Mouse (Mus musculus) heart, embryonic 15.5 days (tissue): ENCODE data around the gene Rnf41. TPM values are rescaled to one million over a fixed set of nuclear protein-coding genes. Genes with fewer than 3 reads are reported as not detected.

Experiments
- ATAC-seq: fragments of 200-750 bp; cut with Nextera tagmentation; replicated peaks from 2 replicates; pipeline ENCODE4 v1.8.0; 2017; ENCODE audit warnings: low read depth, moderate TSS enrichment; ENCODE audit not compliant: insufficient number of reproducible peaks, insufficient read depth, low FRiP score
- H3K27ac ChIP-seq: fragments of 300-500 bp; sonication (generic); 2 replicates; pipeline ENCODE4 v1.5.1; 2015; ENCODE audit warnings: mild to moderate bottlenecking, inconsistent platforms
- H3K27me3 ChIP-seq: fragments of 300-500 bp; sonication (generic); 2 replicates; pipeline ENCODE4 v1.6.1; 2015; ENCODE audit warnings: inconsistent platforms
- H3K36me3 ChIP-seq: fragments of 300-500 bp; sonication (generic); 2 replicates; pipeline ENCODE4 v1.6.1; 2015; ENCODE audit warnings: mild to moderate bottlenecking, inconsistent platforms
- H3K4me1 ChIP-seq: fragments of 300-500 bp; sonication (generic); replicated peaks from 2 replicates; pipeline ENCODE4 v1.6.1; 2015; ENCODE audit warnings: inconsistent platforms
- H3K4me2 ChIP-seq: fragments of 300-500 bp; sonication (generic); 2 replicates; pipeline ENCODE4 v1.6.1; 2015; ENCODE audit warnings: inconsistent platforms, mild to moderate bottlenecking, moderate library complexity
- H3K4me3 ChIP-seq: fragments of 300-500 bp; sonication (generic); 2 replicates; pipeline ENCODE4 v1.5.1; 2015; ENCODE audit warnings: mild to moderate bottlenecking, inconsistent platforms
- H3K9ac ChIP-seq: fragments of 300-500 bp; sonication (generic); 2 replicates; pipeline ENCODE4 v1.6.1; 2015; ENCODE audit warnings: mild to moderate bottlenecking, inconsistent platforms
- H3K9me3 ChIP-seq: fragments of 300-500 bp; sonication (generic); replicated peaks from 2 replicates; pipeline ENCODE4 v1.6.1; 2016; ENCODE audit warnings: inconsistent platforms
- WGBS: fragments of 180-500 bp; shearing (Covaris S2); methylation state at CpG from one replicate; pipeline ENCODE4 v1.1.7; 2015; ENCODE audit warnings: mixed read lengths; 5-methylcytosine and 5-hydroxymethylcytosine counted together
- polyA plus RNA-seq: library from polyadenylated mRNA; unstranded; fragments of >200 nt; fragmentation: Nextera tagmentation; extraction: Ambion mirVana; gene quantifications from 2 replicates; pipeline ENCODE4 v1.2.1, GENCODE M21; 2015

Rnf41 gene
- polyA plus RNA-seq, 1 experiment from 2014 or later: 25.5 TPM

DNA sequence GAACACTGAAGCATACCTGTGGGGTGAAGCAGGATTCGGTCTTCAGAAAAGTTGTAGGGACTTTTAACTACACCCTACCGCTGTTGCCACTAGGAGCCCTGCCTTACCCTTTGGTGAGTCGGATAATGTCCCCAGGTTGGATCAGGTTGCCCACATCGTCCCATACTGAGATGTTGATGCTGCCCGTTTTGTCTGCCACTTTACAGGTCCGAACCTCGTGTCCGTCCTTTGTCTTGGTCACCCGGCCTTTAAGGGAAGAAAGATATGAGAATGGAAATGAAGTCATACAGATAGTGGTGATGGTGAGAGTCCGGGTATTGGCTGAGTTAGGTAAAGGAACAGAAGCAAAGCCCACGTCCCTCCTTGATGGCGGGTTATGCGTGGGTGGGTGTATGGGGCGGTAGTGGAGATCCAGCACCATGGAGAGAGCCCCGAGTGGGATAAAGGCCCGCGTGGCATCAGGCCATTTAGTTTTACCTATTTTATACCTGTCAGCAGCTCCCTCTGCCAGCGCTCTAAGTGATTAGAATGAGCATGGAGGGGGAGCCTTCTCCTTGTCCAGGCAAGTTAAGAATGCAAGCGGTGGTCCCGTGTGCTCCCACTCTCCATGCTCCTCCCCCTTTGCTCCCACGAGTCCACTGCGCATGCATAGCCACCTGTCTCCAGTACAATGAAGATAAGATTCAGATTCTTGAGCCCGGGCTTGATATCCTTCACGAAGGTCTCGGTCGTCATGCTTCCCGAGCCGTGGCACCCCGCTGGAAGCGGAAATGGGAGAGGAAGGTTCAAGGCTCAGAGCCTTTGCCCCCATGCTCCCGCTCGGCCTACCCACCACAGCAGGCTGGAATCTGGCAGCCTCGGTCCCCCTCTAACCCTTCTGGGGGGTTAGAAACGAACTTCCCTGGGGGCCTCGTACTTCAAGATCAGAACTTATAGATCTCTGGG lies 2.6 kb upstream of the Rnf41 start:
- 0 out of 2 replicates have a peak, but pooled peaks cover 5% of the 10 kb centered on the region for H3K36me3 ChIP-seq
- no peaks in the 10 kb centered on the region for H3K9me3 ChIP-seq
- peak overlapping the region; percentile 58 for H3K27ac ChIP-seq
- peak overlapping the region; percentile 87 for H3K4me3 ChIP-seq
- no peak for ATAC-seq
- H3K4me2 ChIP-seq: peak overlapping the region; percentile 93
- no peaks in the 10 kb centered on the region for H3K27me3 ChIP-seq
- H3K9ac ChIP-seq: peak overlapping the region; percentile 76
- peaks cover 34% of the 10 kb centered on the region for H3K4me1 ChIP-seq
- WGBS: 13% methylated on average over 35 of the region's 35 CpGs

DNA sequence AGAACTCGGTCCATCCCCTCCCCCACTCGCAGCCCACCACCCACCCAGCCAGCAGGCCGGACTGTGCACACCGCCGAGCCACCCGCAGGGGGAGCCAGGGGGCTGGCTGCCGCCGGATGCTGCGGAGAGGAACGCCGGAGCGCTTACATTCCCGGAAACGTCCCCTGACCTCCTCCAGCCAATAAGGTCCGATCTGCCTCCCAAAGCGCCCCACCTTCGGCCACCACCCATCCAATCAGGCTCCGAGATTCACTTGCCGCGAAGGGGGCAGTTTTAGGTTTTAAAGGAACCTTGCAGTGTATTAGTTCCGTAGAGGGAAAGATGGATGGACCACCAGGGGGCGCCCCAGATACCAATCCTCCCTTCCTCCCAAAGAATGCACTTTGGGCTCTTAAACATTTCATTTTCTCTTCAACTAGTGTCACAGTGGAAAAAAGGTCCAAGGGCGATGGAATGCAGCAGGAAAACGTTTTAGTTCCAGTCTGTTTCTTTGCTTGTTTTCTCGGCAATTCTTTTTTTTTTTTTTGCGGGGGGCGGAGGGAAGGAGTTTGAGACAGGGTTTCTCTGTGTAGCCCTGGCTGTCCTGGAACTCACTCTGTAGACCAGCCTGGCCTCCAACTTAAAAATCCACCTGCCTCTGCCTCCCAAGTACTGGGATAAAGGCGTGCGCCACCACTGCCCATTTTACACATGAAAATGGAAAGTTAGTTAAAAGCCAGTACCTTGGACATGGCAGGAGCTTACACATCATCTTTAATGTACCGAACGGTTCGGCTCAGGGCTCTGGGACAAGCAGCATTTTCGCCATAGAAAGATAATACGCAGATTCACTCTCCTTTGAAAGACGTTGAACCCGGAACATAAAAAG lies 1.5 kb upstream of the Rnf41 start:
- Histone ChIP-seq H3K4me3 (peak overlapping the region; percentile 87), H3K9ac (peak overlapping the region; percentile 84), H3K36me3 (peaks cover 12% of the 10 kb centered on the region; the same call in 1 of the 2 replicates), H3K27ac (peak overlapping the region; percentile 97), H3K27me3 (no peaks in the 10 kb centered on the region), H3K4me1 (peaks cover 38% of the 10 kb centered on the region), H3K4me2 (peak overlapping the region; percentile 93), H3K9me3 (no peaks in the 10 kb centered on the region)
- WGBS: 6% methylated on average over 36 of the region's 36 CpGs
- peak; percentile 94 for ATAC-seq

DNA sequence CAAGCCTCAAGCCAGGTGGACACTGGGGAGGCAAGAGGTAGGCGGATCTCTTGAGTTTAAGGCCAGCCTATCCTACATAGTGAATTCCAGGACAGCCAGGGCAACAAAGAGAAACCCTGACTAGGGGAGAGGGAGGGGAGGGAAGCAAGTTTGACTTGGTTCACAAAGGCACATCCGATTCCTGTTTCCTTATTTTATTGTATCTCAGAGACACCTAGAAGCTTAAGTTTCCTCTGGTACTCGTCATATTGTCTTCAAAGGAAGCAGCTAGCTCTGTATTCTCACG lies 954 bp upstream of the Rnf41 start:
- Histone ChIP-seq H3K36me3 (peaks cover 15% of the 10 kb centered on the region; the same call in 1 of the 2 replicates), H3K4me3 (peak overlapping the region; percentile 87), H3K9ac (peak overlapping the region; percentile 84), H3K27me3 (no peaks in the 10 kb centered on the region), H3K9me3 (no peaks in the 10 kb centered on the region), H3K4me1 (peaks cover 40% of the 10 kb centered on the region), H3K4me2 (peak overlapping the region; percentile 93), H3K27ac (peak overlapping the region; percentile 97)
- no peak for ATAC-seq
- 24% methylated on average over 4 of the region's 4 CpGs for WGBS

DNA sequence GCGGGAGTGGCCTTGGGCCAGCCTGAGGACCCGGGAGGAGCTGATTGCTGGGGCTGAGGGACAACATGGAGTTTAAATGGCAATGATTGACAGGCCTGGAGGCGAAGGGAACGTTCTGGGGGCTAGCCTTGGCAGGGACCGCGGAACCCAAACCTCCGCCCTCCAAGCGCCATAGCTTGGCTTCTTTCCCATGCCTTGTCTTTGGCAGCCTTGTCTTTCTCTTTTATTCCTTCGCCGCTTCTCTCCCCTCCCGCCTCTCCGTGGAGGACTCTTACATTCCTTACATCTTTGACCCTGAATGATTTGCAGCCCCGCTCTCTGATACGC lies 561 bp downstream of the Rnf41 start:
- Histone ChIP-seq H3K27me3 (no peaks in the 10 kb centered on the region), H3K9ac (peak overlapping the region; percentile 84), H3K4me2 (peak overlapping the region; percentile 93), H3K4me1 (peaks cover 40% of the 10 kb centered on the region), H3K27ac (peak overlapping the region; percentile 97), H3K36me3 (peaks cover 27% of the 10 kb centered on the region), H3K4me3 (peak overlapping the region; percentile 87), H3K9me3 (no peaks in the 10 kb centered on the region)
- no peak for ATAC-seq
- WGBS: 0% methylated on average over 14 of the region's 14 CpGs

DNA sequence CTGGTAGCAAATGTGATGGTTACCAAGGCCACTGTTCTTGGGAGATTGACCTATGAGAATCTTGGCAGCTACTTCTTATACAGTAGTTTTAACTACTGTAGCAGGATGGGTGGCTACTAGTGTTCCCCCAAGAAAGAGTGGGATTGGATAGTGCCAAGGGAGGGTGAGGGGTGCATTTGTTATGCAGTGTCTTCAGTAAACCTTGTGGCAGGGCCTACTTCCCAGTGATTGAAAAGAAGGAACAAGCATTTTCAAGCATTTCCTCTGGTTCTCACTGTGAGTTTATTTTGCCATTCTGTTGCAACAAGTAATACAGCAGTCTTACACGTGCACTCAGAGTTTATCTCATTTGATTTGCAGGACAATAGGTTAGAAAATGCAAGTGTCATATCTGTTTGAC lies 1.1 kb downstream of the Rnf41 start:
- H3K4me3 ChIP-seq: peak overlapping the region; percentile 87
- H3K9me3 ChIP-seq: no peaks in the 10 kb centered on the region
- peak overlapping the region; percentile 97 for H3K27ac ChIP-seq
- no peaks in the 10 kb centered on the region for H3K27me3 ChIP-seq
- ATAC-seq: no peak
- peaks cover 40% of the 10 kb centered on the region for H3K4me1 ChIP-seq
- H3K4me2 ChIP-seq: peak overlapping the region; percentile 93
- H3K9ac ChIP-seq: peak overlapping the region; percentile 84
- WGBS: 17% methylated on average over 1 of the region's 1 CpGs
- H3K36me3 ChIP-seq: peaks cover 29% of the 10 kb centered on the region

DNA sequence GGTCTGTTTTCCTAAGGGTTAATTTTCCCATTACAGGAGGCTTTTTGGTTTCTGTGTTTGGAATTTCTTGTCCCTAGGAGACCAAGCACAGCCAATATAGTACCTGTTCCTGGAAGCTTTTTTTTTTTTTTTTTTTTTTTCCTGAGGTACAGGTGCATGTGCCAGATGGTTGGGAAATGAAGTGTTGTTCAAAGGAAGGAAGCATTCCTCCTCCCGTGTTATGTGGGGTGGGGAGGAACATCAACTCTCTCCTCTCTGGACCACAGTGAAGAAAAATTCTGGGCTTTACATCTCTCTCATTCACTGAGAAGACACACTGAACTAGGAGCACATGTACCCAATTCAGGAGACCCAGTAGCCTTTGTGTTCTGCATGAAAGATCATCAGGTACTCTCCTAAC lies 1.6 kb downstream of the Rnf41 start:
- Histone ChIP-seq H3K27ac (peak overlapping the region; percentile 97; the same call in 1 of the 2 replicates), H3K9me3 (no peaks in the 10 kb centered on the region), H3K27me3 (no peaks in the 10 kb centered on the region), H3K36me3 (peaks cover 32% of the 10 kb centered on the region), H3K4me3 (peak overlapping the region; percentile 87), H3K9ac (no peak overlapping the region), H3K4me1 (peaks cover 40% of the 10 kb centered on the region), H3K4me2 (peak overlapping the region; percentile 93; the same call in 1 of the 2 replicates)
- 63% methylated on average over 1 of the region's 1 CpGs for WGBS
- ATAC-seq: no peak

DNA sequence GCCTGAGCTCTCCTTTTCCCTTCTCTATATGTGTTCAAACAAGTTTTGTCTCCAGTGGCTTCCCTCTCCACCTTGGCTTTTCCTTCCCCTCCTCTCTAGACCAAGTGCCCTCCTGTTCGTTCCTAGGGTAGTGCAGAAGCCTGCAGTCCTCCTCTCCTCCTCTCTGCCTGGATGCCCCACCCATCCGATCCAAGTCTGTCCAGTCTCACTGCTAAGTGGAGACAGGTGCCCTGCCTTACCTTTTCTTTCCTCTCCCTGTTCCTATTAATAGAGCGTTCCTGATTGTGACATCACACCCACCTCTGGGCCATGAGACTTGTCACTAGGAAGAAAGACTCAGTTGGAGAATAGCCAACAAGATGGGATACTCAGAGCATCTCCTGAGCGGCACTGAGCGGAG lies 3.4 kb downstream of the Rnf41 start:
- Histone ChIP-seq H3K9me3 (no peaks in the 10 kb centered on the region), H3K4me2 (no peak overlapping the region), H3K4me3 (no peak overlapping the region), H3K27me3 (no peaks in the 10 kb centered on the region), H3K27ac (no peak overlapping the region), H3K36me3 (peaks cover 47% of the 10 kb centered on the region), H3K4me1 (peaks cover 35% of the 10 kb centered on the region), H3K9ac (no peak overlapping the region)
- no peak for ATAC-seq
- 65% methylated on average over 5 of the region's 5 CpGs for WGBS

DNA sequence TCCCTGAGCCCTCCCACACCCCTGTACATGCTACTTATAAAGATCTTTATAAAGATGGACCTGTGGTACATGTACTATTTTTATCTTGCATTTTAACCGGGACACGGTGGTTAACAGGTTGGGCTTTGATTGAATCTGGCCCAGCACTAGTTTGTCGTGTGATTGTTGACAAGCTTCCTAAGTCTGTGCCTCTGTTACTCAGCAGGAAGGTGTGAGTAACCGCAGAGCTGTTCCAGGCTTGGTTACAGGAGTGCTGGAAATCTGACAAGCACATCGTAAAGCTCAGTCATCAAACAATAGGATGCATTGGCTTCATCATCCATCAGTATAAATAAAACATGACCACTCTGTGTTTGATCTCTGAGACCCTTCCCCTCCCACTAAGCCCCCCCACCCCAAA lies 11.0 kb downstream of the Rnf41 start:
- Histone ChIP-seq H3K4me2 (no peak overlapping the region), H3K9me3 (no peaks in the 10 kb centered on the region), H3K9ac (no peak overlapping the region), H3K4me3 (no peak overlapping the region), H3K27ac (no peak overlapping the region), H3K4me1 (no peaks in the 10 kb centered on the region), H3K27me3 (no peaks in the 10 kb centered on the region), H3K36me3 (peaks cover 49% of the 10 kb centered on the region)
- ATAC-seq: no peak
- WGBS: 51% methylated on average over 5 of the region's 5 CpGs

DNA sequence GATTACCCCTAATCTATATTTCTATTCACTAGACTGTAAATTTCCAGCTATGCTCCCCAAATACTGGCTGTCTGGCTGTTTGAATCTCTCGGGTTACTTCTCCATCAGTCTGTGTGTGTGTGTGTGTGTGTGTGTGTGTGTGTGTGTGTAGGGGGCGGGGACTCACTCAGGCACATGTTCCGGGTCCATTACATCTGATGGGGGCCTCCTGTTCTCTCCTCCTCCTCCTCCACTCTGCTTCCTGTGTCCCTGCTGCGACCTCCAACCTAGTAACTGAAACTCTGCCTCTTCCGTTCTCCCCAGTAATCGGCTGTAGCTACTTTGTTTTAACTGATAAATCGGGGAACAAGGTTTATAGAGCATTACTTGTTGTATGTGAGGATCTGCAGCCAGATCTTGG lies 13.1 kb downstream of the Rnf41 start:
- H3K36me3 ChIP-seq: peaks cover 40% of the 10 kb centered on the region

DNA sequence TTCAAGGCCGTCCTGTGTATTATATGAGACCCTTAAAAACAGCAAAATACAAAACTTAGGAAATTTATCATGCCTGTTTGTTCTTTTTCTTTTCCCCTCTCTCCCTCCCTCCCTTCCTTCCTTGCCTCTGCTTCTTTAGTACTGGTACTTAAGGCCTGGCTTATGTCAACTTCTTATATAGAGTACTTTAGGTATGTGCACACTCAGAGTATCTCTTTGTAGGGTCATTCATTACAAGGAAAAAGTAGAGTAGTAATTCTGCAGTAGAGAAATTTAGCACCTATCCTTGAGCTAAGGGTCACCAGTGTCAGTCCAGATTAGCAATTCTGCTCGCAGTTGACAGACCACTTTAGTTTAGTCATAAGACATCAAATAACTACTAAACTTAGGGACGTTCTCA lies 13.8 kb downstream of the Rnf41 start:
- no peak overlapping the region for H3K4me3 ChIP-seq
- H3K9me3 ChIP-seq: no peaks in the 10 kb centered on the region
- peaks cover 41% of the 10 kb centered on the region for H3K36me3 ChIP-seq
- H3K4me2 ChIP-seq: no peak overlapping the region
- no peak overlapping the region for H3K9ac ChIP-seq
- ATAC-seq: no peak
- 75% methylated on average over 3 of the region's 3 CpGs for WGBS
- no peaks in the 10 kb centered on the region for H3K27me3 ChIP-seq
- no peaks in the 10 kb centered on the region for H3K4me1 ChIP-seq
- no peak overlapping the region for H3K27ac ChIP-seq

More for the DNA sequence above, 13.1 kb downstream of the Rnf41 start:
- Histone ChIP-seq H3K4me1 (no peaks in the 10 kb centered on the region), H3K9ac (no peak overlapping the region), H3K4me3 (no peak overlapping the region), H3K27ac (no peak overlapping the region), H3K27me3 (no peaks in the 10 kb centered on the region), H3K4me2 (no peak overlapping the region), H3K9me3 (no peaks in the 10 kb centered on the region)
- WGBS: 29% methylated on average over 7 of the region's 7 CpGs
- no peak for ATAC-seq

DNA sequence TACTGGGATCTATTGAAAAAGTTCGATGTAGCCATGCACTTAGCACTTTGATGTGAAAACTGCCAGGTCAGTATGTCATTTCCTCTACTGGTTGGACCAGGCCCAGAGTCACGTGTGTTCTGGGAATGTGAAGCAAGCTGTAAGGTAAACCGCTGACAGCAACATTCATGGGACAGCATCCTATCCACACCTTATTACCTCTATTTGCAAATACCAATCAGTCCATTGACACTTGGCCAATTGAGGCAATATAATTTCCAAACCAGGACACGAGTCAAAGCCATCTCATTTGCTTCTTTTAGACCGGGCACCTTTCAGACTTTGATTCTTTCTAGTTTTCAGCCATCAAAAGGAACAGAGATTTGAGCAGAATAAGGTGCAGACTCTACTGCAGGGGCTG lies 17.6 kb downstream of the Rnf41 start:
- Histone ChIP-seq H3K27ac (no peak overlapping the region), H3K36me3 (peaks cover 34% of the 10 kb centered on the region)
- WGBS: 84% methylated on average over 5 of the region's 5 CpGs

More for the DNA sequence above, 17.6 kb downstream of the Rnf41 start:
- no peak overlapping the region for H3K9ac ChIP-seq
- H3K4me3 ChIP-seq: no peak overlapping the region
- no peaks in the 10 kb centered on the region for H3K27me3 ChIP-seq
- ATAC-seq: no peak
- H3K4me2 ChIP-seq: no peak overlapping the region
- no peaks in the 10 kb centered on the region for H3K4me1 ChIP-seq
- H3K9me3 ChIP-seq: no peaks in the 10 kb centered on the region
